Comparison of ENCODE assay signal across 34 mouse cellular contexts in genomic region chr10:42102320-42102719, GRCm38 (mm10).
"Had no signal": no experiment of that assay in that cellular context is flagged by ENCODE, and none has a peak within 500 bp of the region (broad histone marks: within the 10 kb centered on the region; RNA-seq: fewer than 3 reads in every experiment).

No protein-coding gene starts in this region.

- H3K36me3 ChIP-seq: heart, embryonic 12.5 days; heart, embryonic 13.5 days; heart, embryonic 15.5 days; hindbrain, embryonic 10.5 days; hindbrain, embryonic 12.5 days; hindbrain, embryonic 13.5 days; hindbrain, embryonic 15.5 days; intestine, embryonic 15.5 days; kidney, embryonic 15.5 days had no signal

- H3K4me1 ChIP-seq: hindbrain, embryonic 12.5 days; hindbrain, embryonic 13.5 days; hindbrain, embryonic 15.5 days; intestine, embryonic 15.5 days; kidney, embryonic 15.5 days had no signal

- H3K4me2 ChIP-seq: heart, embryonic 12.5 days; heart, embryonic 13.5 days; heart, embryonic 15.5 days; hindbrain, embryonic 12.5 days; hindbrain, embryonic 13.5 days; hindbrain, embryonic 14.5 days; hindbrain, embryonic 15.5 days; intestine, embryonic 15.5 days; kidney, embryonic 15.5 days had no signal

- ATAC-seq: hindbrain, embryonic 16.5 days; hindbrain, postnatal 0 days; inflammation-experienced regulatory T-cells, adult 6 months; intestine, embryonic 15.5 days; intestine, embryonic 16.5 days; intestine, postnatal 0 days had no signal

- H3K27ac ChIP-seq: heart, embryonic 13.5 days; heart, embryonic 15.5 days; hindbrain, embryonic 10.5 days; hindbrain, embryonic 12.5 days; hindbrain, embryonic 13.5 days; hindbrain, embryonic 14.5 days; hindbrain, embryonic 15.5 days; hindbrain, postnatal 0 days; intestine, embryonic 15.5 days; kidney, embryonic 15.5 days; kidney, postnatal 0 days; layer of hippocampus, adult 2 months; left cerebral cortex, adult 2 months had no signal

- DNase-seq: heart, postnatal 10 days; heart, postnatal 14 days; heart, postnatal 36 days; heart, postnatal 4 days; kidney, adult 11 months; kidney, adult 18-20 months; kidney, adult 2 months; kidney, adult 8-10 months; kidney, adult 9 months; kidney, postnatal 10 days; kidney, postnatal 14 days; kidney, postnatal 25 days; kidney, postnatal 36 days; kidney, postnatal 4 days; layer of hippocampus, adult 9-11 months; layer of hippocampus, postnatal 36 days had no signal

- H3K9me3 ChIP-seq: heart, embryonic 15.5 days; hindbrain, embryonic 13.5 days; hindbrain, embryonic 15.5 days; intestine, embryonic 15.5 days had no signal

- H3K27me3 ChIP-seq: heart, embryonic 12.5 days; heart, embryonic 13.5 days; heart, embryonic 15.5 days; hindbrain, embryonic 12.5 days; hindbrain, embryonic 15.5 days; intestine, embryonic 15.5 days; kidney, embryonic 15.5 days had no signal

- H3K4me3 ChIP-seq: heart, embryonic 12.5 days; heart, embryonic 13.5 days; heart, embryonic 15.5 days; hindbrain, embryonic 10.5 days; hindbrain, embryonic 12.5 days; hindbrain, embryonic 13.5 days; hindbrain, embryonic 15.5 days; intestine, embryonic 15.5 days; kidney, embryonic 15.5 days; layer of hippocampus, adult 2 months; left cerebral cortex, adult 2 months had no signal

- H3K9ac ChIP-seq: heart, embryonic 12.5 days; heart, embryonic 13.5 days; heart, embryonic 15.5 days; hindbrain, embryonic 12.5 days; hindbrain, embryonic 13.5 days; hindbrain, embryonic 14.5 days; hindbrain, embryonic 15.5 days; intestine, embryonic 15.5 days; kidney, embryonic 15.5 days had no signal
